Mouse (Mus musculus) ES-E14 (cell line): ENCODE data around the gene Snapin. TPM values are rescaled to one million over a fixed set of nuclear protein-coding genes. Genes with fewer than 3 reads are reported as not detected.

Experiments used
- DNase-seq: peaks from one replicate; pipeline ENCODE4 v3.0.0-alpha.2; 2013; ENCODE audit warnings: low read depth, low spot score
- H3K27ac ChIP-seq: 2 replicates; pipeline ENCODE4 v1.5.1; 2012; ENCODE audit warnings: low read depth, mild to moderate bottlenecking, low read length, moderate library complexity, mixed read lengths; ENCODE audit not compliant: poor library complexity, insufficient read depth, severe bottlenecking
- H3K36me3 ChIP-seq: 2 replicates; pipeline ENCODE4 v1.6.1; 2012; ENCODE audit warnings: mild to moderate bottlenecking, low read length, moderate library complexity, mixed read lengths; ENCODE audit not compliant: control insufficient read depth, poor library complexity, insufficient read depth, severe bottlenecking
- H3K4me1 ChIP-seq, 2 experiments: fragments of 150-350 bp in 1 of 2; sonication (generic) in 1 of 2; 2 replicates each; pipeline ENCODE4 v1.6.1; 2012; ENCODE audit warnings: low read length in 2 of 2, mild to moderate bottlenecking in 1 of 2, mixed read lengths in 1 of 2; ENCODE audit not compliant: control insufficient read depth in 2 of 2, insufficient read depth in 2 of 2, poor library complexity in 1 of 2
- H3K4me3 ChIP-seq, 2 experiments: fragments of 150-350 bp in 1 of 2; sonication (generic) in 1 of 2; 2 replicates each; pipeline ENCODE4 v1.5.1; 2012; ENCODE audit warnings: low read length in 2 of 2, low read depth in 1 of 2, mild to moderate bottlenecking in 1 of 2, mixed read lengths in 1 of 2; ENCODE audit not compliant: insufficient read depth in 1 of 2, poor library complexity in 1 of 2, severe bottlenecking in 1 of 2
- H3K9ac ChIP-seq: 2 replicates; pipeline ENCODE4 v1.6.1; 2012; ENCODE audit warnings: low read depth, mild to moderate bottlenecking, low read length, mixed read lengths; ENCODE audit not compliant: poor library complexity, insufficient read depth, severe bottlenecking
- H3K9me3 ChIP-seq: fragments of 150-350 bp; sonication (generic); 2 replicates; pipeline ENCODE4 v1.6.1; 2012; ENCODE audit warnings: low read depth, mild to moderate bottlenecking, low read length; ENCODE audit not compliant: control insufficient read depth, insufficient read depth
- CHD2 ChIP-seq: IDR thresholded peaks from 2 replicates; pipeline ENCODE4 v1.6.1; 2014; ENCODE audit warnings: mild to moderate bottlenecking, low read depth, low read length, inconsistent platforms
- HCFC1 ChIP-seq: IDR thresholded peaks from 2 replicates; pipeline ENCODE4 v1.6.1; 2012; ENCODE audit warnings: low read length, inconsistent platforms, borderline replicate concordance; ENCODE audit not compliant: insufficient read depth
- MAFK ChIP-seq: IDR thresholded peaks from 2 replicates; pipeline ENCODE4 v1.6.1; 2014; ENCODE audit warnings: mild to moderate bottlenecking, low read depth, low read length, inconsistent platforms; ENCODE audit not compliant: insufficient read depth
- ZC3H11A ChIP-seq: IDR thresholded peaks from 2 replicates; pipeline ENCODE4 v1.6.1; 2012; ENCODE audit warnings: low read depth, mild to moderate bottlenecking, inconsistent platforms, low read length, borderline replicate concordance
- ZNF384 ChIP-seq: IDR thresholded peaks from 2 replicates; pipeline ENCODE4 v1.6.1; 2012; ENCODE audit warnings: low read depth, low read length, inconsistent platforms
- in situ Hi-C, 2 experiments: fragments of 600-800 bp; cut with MboI; formaldehyde crosslinking; loops; one replicate each; pipeline ENCODE4 v1.15.1; 2025; ENCODE audit warnings: low sequenced_read_pairs in 2 of 2, inconsistent platforms in 1 of 2; ENCODE audit not compliant: unreplicated experiment in 2 of 2
- total RNA-seq: library from RNA; depleted of rRNA; stranded (reverse); fragments of 300-350 nt; gene quantifications from 2 replicates; pipeline ENCODE4 v1.2.3, GENCODE M21; 2012

The Snapin gene
- total RNA-seq, 1 experiment = 33.6 TPM

DNA sequence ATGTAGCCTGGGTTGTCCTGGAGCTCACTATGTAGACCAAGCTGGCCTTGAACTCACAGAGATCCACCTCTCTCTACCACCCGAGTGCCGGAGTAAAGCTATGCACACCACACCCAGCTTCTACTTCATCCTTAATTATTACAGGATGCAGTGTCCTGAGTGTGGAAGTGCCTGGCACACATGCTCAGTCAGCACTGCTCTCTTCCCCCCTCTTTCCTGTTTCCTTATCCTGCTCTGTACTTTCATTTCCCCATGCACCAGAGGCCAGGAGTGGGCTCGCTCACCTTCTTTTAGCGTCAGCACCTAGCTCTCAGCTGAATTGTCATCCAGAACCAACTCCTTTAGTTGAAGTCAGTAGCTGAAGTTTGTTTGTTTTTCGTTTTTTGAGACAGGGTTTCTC, 30.5 kb downstream of the Snapin start:
- in situ Hi-C loops = no loop called here

DNA sequence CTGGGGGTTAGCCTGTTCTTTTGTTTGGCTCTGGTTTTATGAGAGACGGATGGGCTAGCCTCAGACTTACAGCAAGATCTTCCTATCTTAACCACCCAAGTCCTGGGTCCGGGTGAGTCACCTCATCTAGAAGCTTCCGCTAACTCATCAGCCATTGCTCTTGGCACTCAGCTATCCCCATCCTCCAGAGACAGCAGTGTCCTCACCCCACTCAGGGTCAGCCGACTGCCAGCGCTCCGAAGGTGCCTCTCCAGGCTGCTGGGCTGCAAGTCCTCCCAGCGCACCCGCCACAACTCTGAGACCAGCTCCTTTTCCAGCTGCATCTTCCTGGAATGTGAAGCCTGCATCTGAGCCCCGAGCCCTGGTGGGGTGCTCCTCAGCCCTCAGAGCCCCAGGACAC, 31.1 kb downstream of the Snapin start:
- peaks cover 6% of the 10 kb centered on the region; the same call in 1 of the 2 replicates for H3K36me3 ChIP-seq
- in situ Hi-C loops = no loop called here
- TF ChIP-seq ZC3H11A (no peak), CHD2 (no peak), MAFK (no peak), HCFC1 (no peak), ZNF384 (no peak)

More for the DNA sequence above, 30.5 kb downstream of the Snapin start:
- H3K4me3 ChIP-seq = no peak overlapping the region
- H3K4me1 ChIP-seq = peaks cover 0 to 5% of the 10 kb centered on the region in 2 experiments; a peak in 1 of 4 replicates
- peaks cover 6% of the 10 kb centered on the region; the same call in 1 of the 2 replicates for H3K36me3 ChIP-seq
- DNase-seq = no peak
- TF ChIP-seq ZC3H11A (no peak), ZNF384 (no peak)
- H3K27ac ChIP-seq = no peak overlapping the region
- no peak overlapping the region for H3K9ac ChIP-seq
- no peaks in the 10 kb centered on the region for H3K9me3 ChIP-seq

DNA sequence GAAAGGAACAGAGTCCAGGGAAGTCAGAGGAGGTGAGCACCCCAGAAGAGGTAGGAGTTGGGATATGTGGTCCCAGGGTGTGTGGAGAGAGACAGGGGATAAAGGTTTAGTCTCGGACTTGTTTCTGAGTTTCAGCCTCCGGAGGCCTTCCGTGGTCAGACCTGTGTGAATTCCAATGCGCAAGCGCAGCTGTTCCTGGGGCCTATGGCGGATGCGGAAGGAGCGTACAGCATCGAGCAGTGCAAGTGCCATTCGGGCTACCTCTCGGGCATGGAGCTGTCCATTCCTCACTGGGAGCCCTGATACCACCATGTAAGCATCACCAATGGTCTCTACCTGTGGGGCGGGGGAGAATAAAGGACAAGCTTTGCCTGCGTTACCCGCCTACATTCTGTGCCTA, 35.9 kb downstream of the Snapin start:
- H3K9me3 ChIP-seq = no peaks in the 10 kb centered on the region
- peak overlapping the region; percentile 37 to 54 for H3K4me3 ChIP-seq
- no peak for TF ChIP-seq ZNF384
- H3K9ac ChIP-seq = peak overlapping the region; percentile 60
- peaks cover 6% of the 10 kb centered on the region; the same call in 1 of the 2 replicates for H3K36me3 ChIP-seq
- no peak for DNase-seq
- H3K27ac ChIP-seq = no peak overlapping the region
- in situ Hi-C loops = no loop called here
- peaks cover 0 to 25% of the 10 kb centered on the region in 2 experiments; a peak in 2 of 4 replicates for H3K4me1 ChIP-seq

More for the DNA sequence above, 31.1 kb downstream of the Snapin start:
- no peak for DNase-seq
- H3K9ac ChIP-seq = no peak overlapping the region
- no peak overlapping the region for H3K4me3 ChIP-seq
- H3K9me3 ChIP-seq = no peaks in the 10 kb centered on the region
- no peak overlapping the region for H3K27ac ChIP-seq
- H3K4me1 ChIP-seq = peaks cover 0 to 5% of the 10 kb centered on the region in 2 experiments; a peak in 1 of 4 replicates

DNA sequence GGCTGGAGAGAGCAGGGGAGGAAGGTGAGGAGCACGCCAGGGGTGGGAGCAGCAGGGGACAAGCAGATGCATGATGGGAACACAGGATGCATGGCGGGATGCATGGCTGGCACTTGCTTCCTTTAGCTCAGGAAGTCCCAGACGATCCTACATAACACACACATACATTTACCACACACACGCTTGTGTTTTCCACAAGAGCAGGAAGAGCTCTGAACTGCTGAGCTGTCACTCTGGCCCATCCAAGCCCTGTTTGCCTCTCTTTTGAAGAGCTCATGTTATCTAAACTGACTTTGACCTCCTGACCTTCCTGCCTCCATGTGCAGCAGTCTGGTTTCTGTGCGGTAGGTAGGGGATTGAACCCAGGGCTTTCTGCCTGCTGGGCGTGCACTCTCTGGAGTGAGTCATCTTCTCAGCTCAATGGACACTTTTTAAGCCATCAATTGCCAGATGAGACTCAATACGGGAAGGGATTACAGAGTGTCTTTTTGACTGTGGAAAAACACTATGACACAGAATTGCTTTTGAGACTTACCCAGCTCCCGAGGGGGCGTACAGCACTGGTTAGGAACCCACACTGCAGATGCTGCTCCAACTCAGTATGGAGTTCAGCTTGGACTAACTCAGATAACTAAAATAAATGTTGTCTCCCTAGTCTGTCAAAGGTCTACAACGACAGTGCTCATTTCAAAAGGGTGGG, 39.3 kb downstream of the Snapin start:
- peak overlapping the region; percentile 62 to 70 for H3K4me3 ChIP-seq
- H3K36me3 ChIP-seq = peaks cover 6% of the 10 kb centered on the region; the same call in 1 of the 2 replicates
- no peak for DNase-seq
- no peak for TF ChIP-seq HCFC1
- peak; percentile 46; the same call in 1 of the 2 replicates for TF ChIP-seq MAFK
- TF ChIP-seq ZNF384 = no peak
- TF ChIP-seq ZC3H11A = no peak
- no peak for TF ChIP-seq CHD2
- H3K9me3 ChIP-seq = no peaks in the 10 kb centered on the region
- in situ Hi-C loops = no loop called here
- H3K9ac ChIP-seq = peak overlapping the region; percentile 73
- H3K27ac ChIP-seq = peak overlapping the region; percentile 85
- H3K4me1 ChIP-seq = peaks cover 0 to 36% of the 10 kb centered on the region in 2 experiments; a peak in 2 of 4 replicates

DNA sequence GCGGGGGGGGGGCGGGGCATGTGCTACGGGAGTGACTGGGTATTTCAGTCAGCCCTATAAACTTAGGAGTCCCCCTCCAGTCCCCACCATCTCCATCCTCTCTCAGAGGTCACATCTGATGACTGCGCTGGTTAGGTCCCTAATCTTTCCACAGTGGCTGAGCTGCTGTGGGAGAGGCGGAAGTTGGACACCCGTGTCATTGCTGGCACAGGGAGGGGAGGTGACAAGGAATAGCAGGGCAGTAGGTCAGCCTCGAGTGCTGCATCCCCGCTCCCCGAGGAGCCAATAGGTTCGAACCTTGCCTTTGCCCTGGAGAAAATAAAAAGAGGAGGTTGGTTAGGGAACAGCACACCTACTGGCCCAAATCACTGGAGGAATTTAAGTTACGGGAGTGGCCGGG, 40.0 kb downstream of the Snapin start:
- Histone ChIP-seq H3K4me1 (peaks cover 0 to 34% of the 10 kb centered on the region in 2 experiments; a peak in 2 of 4 replicates), H3K9ac (peak overlapping the region; percentile 73), H3K4me3 (peak overlapping the region; percentile 62 to 70), H3K27ac (peak overlapping the region; percentile 85), H3K9me3 (no peaks in the 10 kb centered on the region), H3K36me3 (0 out of 2 replicates have a peak, but pooled peaks cover 3% of the 10 kb centered on the region)
- no peak for DNase-seq
- TF ChIP-seq ZNF384 = no peak
- TF ChIP-seq MAFK = no peak
- no peak for TF ChIP-seq ZC3H11A
- in situ Hi-C loops = no loop called here
